Mouse (Mus musculus) heart, embryonic 14.5 days (tissue): Measurements from ENCODE around the gene Cdhr3. TPM values are rescaled to one million over a fixed set of nuclear protein-coding genes. Genes with fewer than 3 reads are reported as not detected.

Source experiments
- ATAC-seq: fragments of 200-750 bp; cut with Nextera tagmentation; 2 replicates; pipeline ENCODE4 v1.8.0; 2017; ENCODE audit warnings: low read depth, moderate TSS enrichment; ENCODE audit not compliant: insufficient number of reproducible peaks, insufficient read depth, low FRiP score
- H3K27ac ChIP-seq, 2 experiments: fragments of 200-500 bp in 1 of 2; fragments of 300-500 bp in 1 of 2; sonication (generic) in 1 of 2; replicated peaks in 1 of 2; 2 replicates each; pipeline ENCODE4 v1.5.1; 2012 to 2014; ENCODE audit warnings: low read depth in 2 of 2, low read length in 2 of 2, control low read depth in 1 of 2, mild to moderate bottlenecking in 1 of 2, mixed read lengths in 1 of 2; ENCODE audit not compliant: control insufficient read depth in 1 of 2, insufficient read depth in 1 of 2
- H3K27me3 ChIP-seq: fragments of 300-500 bp; sonication (generic); 2 replicates; pipeline ENCODE4 v1.6.1; 2014; ENCODE audit warnings: mild to moderate bottlenecking, low read length, control low read depth; ENCODE audit not compliant: control insufficient read depth, insufficient read depth
- H3K36me3 ChIP-seq: fragments of 300-500 bp; sonication (generic); 2 replicates; pipeline ENCODE4 v1.6.1; 2014; ENCODE audit warnings: mild to moderate bottlenecking, control low read depth, low read length, mixed read lengths; ENCODE audit not compliant: control insufficient read depth, insufficient read depth
- H3K4me1 ChIP-seq, 2 experiments: fragments of 200-500 bp in 1 of 2; fragments of 300-500 bp in 1 of 2; sonication (generic) in 1 of 2; 2 replicates each; pipeline ENCODE4 v1.6.1; 2012 to 2014; ENCODE audit warnings: low read length in 2 of 2, control low read depth in 1 of 2, mixed read lengths in 1 of 2; ENCODE audit not compliant: control insufficient read depth in 2 of 2, insufficient read depth in 2 of 2
- H3K4me2 ChIP-seq: fragments of 300-500 bp; sonication (generic); 2 replicates; pipeline ENCODE4 v1.6.1; 2014; ENCODE audit warnings: mild to moderate bottlenecking, low read length
- H3K4me3 ChIP-seq, 2 experiments: fragments of 200-500 bp in 1 of 2; fragments of 300-500 bp in 1 of 2; sonication (generic) in 1 of 2; 2 replicates each; pipeline ENCODE4 v1.5.1; 2012 to 2014; ENCODE audit warnings: low read length in 2 of 2, mild to moderate bottlenecking in 2 of 2, control low read depth in 1 of 2, low read depth in 1 of 2, moderate library complexity in 1 of 2; ENCODE audit not compliant: control insufficient read depth in 1 of 2, insufficient read depth in 1 of 2
- H3K9ac ChIP-seq: fragments of 300-500 bp; sonication (generic); 2 replicates; pipeline ENCODE4 v1.6.1; 2014; ENCODE audit warnings: mild to moderate bottlenecking, low read length
- H3K9me3 ChIP-seq: fragments of 300-500 bp; sonication (generic); 2 replicates; pipeline ENCODE4 v1.6.1; 2016; ENCODE audit warnings: low read length, control low read depth; ENCODE audit not compliant: control insufficient read depth
- WGBS: fragments of 180-500 bp; shearing (Covaris S2); extraction: QIAGEN DNeasy Blood & Tissue Kit; methylation state at CpG from one replicate; pipeline ENCODE4 v1.1.7; 2014; 5-methylcytosine and 5-hydroxymethylcytosine counted together
- polyA plus RNA-seq: library from polyadenylated mRNA; unstranded; fragments of >200 nt; fragmentation: Nextera tagmentation; extraction: Ambion mirVana; gene quantifications from 2 replicates; pipeline ENCODE4 v1.2.1, GENCODE M21; 2014

Gene Cdhr3
- polyA plus RNA-seq, 1 experiment from 2014 or later = 0.16 TPM

DNA sequence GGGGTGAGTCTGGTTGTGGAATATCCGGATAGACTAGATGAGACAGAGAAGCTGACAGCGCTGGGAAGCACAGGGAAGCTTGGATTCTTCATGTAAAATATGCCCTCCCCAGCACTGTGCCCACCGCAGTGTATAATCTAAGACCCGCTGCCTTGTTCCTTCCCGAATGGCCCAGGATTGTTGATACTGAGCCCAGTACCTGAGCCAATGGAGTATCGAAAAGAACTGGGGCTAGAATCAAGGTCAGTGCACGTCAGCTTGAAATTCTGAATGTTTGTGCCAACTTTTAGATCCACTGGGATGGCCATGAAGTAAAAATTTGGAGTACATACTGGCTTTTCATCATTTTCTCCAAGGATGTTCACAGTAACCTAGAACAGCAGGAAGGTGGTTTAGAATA, 46.2 kb downstream of the Cdhr3 start:
- Histone ChIP-seq H3K4me2 (no peak overlapping the region), H3K9me3 (no peaks in the 10 kb centered on the region), H3K27me3 (no peaks in the 10 kb centered on the region), H3K27ac (no peak overlapping the region), H3K4me3 (no peak overlapping the region), H3K36me3 (no peaks in the 10 kb centered on the region), H3K9ac (no peak overlapping the region), H3K4me1 (peaks cover 7 to 9% of the 10 kb centered on the region in 2 experiments)
- ATAC-seq = no peak
- 85% methylated on average over 7 of the region's 7 CpGs for WGBS

DNA sequence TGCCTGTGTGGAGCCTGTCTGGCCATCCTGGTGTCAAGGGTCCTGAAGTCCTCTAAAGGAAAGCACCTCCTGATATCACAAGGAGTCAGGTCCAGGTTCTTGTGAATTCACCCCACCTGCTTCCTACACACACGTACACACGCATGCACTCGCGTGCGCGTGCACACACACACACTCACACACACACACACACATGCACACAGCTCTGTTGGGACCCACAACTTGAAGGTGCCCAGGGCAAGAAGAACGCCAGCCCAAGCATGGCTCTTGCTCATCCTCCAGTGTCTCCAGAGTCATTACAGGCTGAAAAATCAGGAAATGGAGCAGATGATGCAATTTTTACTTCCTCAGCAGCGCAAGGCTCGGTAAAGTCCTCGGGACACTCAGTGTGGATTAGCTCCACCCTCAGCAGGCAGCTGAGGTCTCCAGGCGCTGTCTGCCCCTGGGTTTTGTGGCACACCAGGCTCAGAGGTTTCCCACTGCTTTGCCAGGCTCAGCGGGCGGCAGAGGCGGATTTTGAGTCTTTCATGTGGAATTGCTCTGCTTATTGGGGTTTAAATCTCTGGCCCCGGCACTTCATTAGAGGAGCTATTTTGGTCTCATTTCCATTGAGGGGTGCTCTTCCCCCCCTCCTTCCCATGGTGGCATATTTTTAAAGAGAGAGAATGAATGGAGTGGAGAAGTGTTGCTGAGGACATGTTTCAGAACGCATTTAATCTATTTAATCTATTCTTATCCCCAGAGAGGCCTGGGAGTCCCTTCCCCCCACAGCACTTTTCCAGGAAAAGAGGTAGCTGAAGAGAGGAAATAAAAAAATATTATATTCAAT, 46.9 kb downstream of the Cdhr3 start:
- Histone ChIP-seq H3K27ac (no peak overlapping the region), H3K36me3 (no peaks in the 10 kb centered on the region), H3K9me3 (no peaks in the 10 kb centered on the region), H3K4me1 (peaks cover 9 to 10% of the 10 kb centered on the region in 2 experiments), H3K9ac (0 out of 2 replicates have a peak overlapping the region, but pooled peaks have one; percentile 5), H3K27me3 (no peaks in the 10 kb centered on the region), H3K4me2 (peak overlapping the region; percentile 48), H3K4me3 (no peak overlapping the region)
- ATAC-seq = no peak
- WGBS = 44% methylated on average over 16 of the region's 16 CpGs

- 79% methylated on average over 7 of the region's 7 CpGs for WGBS
- H3K4me2 ChIP-seq = no peak overlapping the region
- H3K4me3 ChIP-seq = no peak overlapping the region
- ATAC-seq = no peak
- H3K27ac ChIP-seq = no peak overlapping the region
- H3K4me1 ChIP-seq = peaks cover 9 to 10% of the 10 kb centered on the region in 2 experiments
- no peaks in the 10 kb centered on the region for H3K27me3 ChIP-seq
- no peak overlapping the region for H3K9ac ChIP-seq
- no peaks in the 10 kb centered on the region for H3K9me3 ChIP-seq
- no peaks in the 10 kb centered on the region for H3K36me3 ChIP-seq
These were observed 51.2 kb downstream of the Cdhr3 start for GRCm38 (mm10) chr12:33041476-33041875.

- no peak overlapping the region for H3K4me2 ChIP-seq
- H3K4me1 ChIP-seq = peaks cover 9 to 14% of the 10 kb centered on the region in 2 experiments
- no peak overlapping the region for H3K27ac ChIP-seq
- no peak overlapping the region for H3K9ac ChIP-seq
- no peak overlapping the region for H3K4me3 ChIP-seq
- H3K27me3 ChIP-seq = no peaks in the 10 kb centered on the region
- WGBS = 79% methylated on average over 2 of the region's 2 CpGs
- no peak for ATAC-seq
- no peaks in the 10 kb centered on the region for H3K9me3 ChIP-seq
- no peaks in the 10 kb centered on the region for H3K36me3 ChIP-seq
These were observed 51.9 kb downstream of the Cdhr3 start for GRCm38 (mm10) chr12:33040811-33041210.

- no peak for ATAC-seq
- Histone ChIP-seq H3K4me2 (no peak overlapping the region), H3K4me3 (no peak overlapping the region)
These were observed 54.0 kb downstream of the Cdhr3 start for GRCm38 (mm10) chr12:33038676-33039075.

DNA sequence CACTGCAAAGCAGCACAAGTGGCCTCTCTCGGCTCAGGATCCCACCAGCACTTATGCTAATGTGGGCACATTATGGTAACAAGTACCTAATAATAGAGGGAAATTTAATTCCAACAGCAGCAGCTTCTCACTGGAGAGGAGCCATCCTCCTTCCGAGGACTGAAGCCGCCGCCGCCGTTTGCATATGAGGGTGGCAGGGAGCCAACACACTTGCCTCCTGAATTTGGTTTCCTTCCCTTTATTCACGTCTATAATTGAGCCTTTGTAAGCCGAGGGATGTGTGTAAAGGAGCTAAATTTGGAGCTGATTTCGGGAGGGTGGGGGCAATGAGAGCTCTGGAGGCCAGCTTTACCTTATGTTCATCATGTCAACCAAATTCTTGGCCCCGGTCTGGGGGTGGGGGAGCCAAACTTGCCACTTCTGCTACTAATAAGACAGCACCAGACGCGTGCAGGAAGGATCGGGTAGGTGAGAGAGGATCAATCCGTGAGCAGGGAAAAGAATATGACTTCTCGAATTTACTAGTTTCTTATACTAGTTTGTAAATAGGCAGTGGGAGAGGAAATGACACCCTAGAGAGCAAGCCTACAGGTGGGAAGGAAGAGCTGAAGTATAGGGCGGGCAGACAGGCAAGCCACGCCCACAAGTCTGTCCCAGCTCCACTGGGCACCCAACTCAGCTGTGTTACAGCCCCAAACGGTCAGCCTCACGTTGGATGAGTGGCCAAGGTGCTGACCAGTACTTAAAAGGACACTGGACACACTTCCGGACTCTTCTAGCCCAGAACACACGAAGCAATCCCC, 56.8 kb downstream of the Cdhr3 start:
- Histone ChIP-seq H3K4me3 (peak overlapping the region; percentile 13 to 16), H3K9me3 (no peaks in the 10 kb centered on the region), H3K4me2 (peak overlapping the region; percentile 56), H3K27me3 (no peaks in the 10 kb centered on the region), H3K4me1 (peaks cover 19 to 24% of the 10 kb centered on the region in 2 experiments), H3K36me3 (no peaks in the 10 kb centered on the region), H3K27ac (peak overlapping the region; percentile 25 to 48; a peak in 2 of 4 replicates), H3K9ac (peak overlapping the region; percentile 10; the same call in 1 of the 2 replicates)
- 15% methylated on average over 21 of the region's 21 CpGs for WGBS
- 0 out of 2 replicates have a peak, but pooled peaks have one; percentile 36 for ATAC-seq

More at GRCm38 (mm10) chr12:33038676-33039075, 54.0 kb downstream of the Cdhr3 start:
- H3K27ac ChIP-seq = no peak overlapping the region
- H3K9ac ChIP-seq = no peak overlapping the region
- H3K36me3 ChIP-seq = no peaks in the 10 kb centered on the region
- H3K4me1 ChIP-seq = peaks cover 23 to 24% of the 10 kb centered on the region in 2 experiments
- H3K27me3 ChIP-seq = no peaks in the 10 kb centered on the region
- no peaks in the 10 kb centered on the region for H3K9me3 ChIP-seq

- peak overlapping the region in 1 of 2 experiments; percentile 13; a peak in 3 of 4 replicates for H3K4me3 ChIP-seq
- H3K9ac ChIP-seq = peak overlapping the region; percentile 10; the same call in 1 of the 2 replicates
- 0 out of 2 replicates have a peak, but pooled peaks cover under 1% of the 10 kb centered on the region for H3K27me3 ChIP-seq
- H3K4me2 ChIP-seq = peak overlapping the region; percentile 56
- no peaks in the 10 kb centered on the region for H3K9me3 ChIP-seq
- peak overlapping the region; percentile 25 to 48; a peak in 2 of 4 replicates for H3K27ac ChIP-seq
- 51% methylated on average over 11 of the region's 11 CpGs for WGBS
- ATAC-seq = no peak
- H3K36me3 ChIP-seq = no peaks in the 10 kb centered on the region
- peaks cover 19 to 24% of the 10 kb centered on the region in 2 experiments for H3K4me1 ChIP-seq
These were observed 57.5 kb downstream of the Cdhr3 start for GRCm38 (mm10) chr12:33035089-33035718.
